Mouse (Mus musculus): ENCODE results near the gene Cdhr5. TPM values are rescaled to one million over a fixed set of nuclear protein-coding genes. Genes with fewer than 3 reads are reported as not detected.

Gene Cdhr5
- polyA plus RNA-seq, 1 experiment from 2014 or later: 0.53 TPM

DNA sequence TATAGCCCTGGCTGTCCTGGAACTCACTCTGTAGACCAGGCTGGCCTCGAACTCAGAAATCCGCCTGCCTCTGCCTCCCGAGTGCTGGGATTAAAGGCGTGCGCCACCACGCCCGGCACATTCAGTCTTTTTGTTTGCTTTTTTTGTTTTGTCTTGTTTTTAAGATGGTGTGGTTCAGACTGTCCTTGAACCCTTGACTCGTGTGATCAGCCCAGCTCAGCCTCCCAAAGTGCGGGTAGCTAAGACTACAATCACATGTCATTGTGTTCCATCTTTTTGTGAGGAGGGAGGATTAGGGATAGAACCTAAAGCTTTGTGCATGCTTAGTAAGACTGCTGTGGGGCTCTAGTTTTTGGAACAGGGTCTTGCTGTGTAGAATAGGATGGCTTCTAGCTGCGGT lies 45.0 kb downstream of the Cdhr5 start:
- no peaks in the 10 kb centered on the region for H3K9me3 ChIP-seq (ENCODE audit: control insufficient read depth, low read length)
- peaks cover 15% of the 10 kb centered on the region for H3K4me1 ChIP-seq (replicated peaks; ENCODE audit: control insufficient read depth, insufficient read depth, low read length)
- H3K9ac ChIP-seq (ENCODE audit: low read depth, low read length): no peak overlapping the region
- no peak for DNase-seq (ENCODE audit: low spot score)
- H3K27me3 ChIP-seq (replicated peaks; ENCODE audit: control insufficient read depth, insufficient read depth, low read length): no peaks in the 10 kb centered on the region
- H3K4me3 ChIP-seq (ENCODE audit: low read depth, low read length): no peak overlapping the region
- WGBS: 92% methylated on average over 9 of the region's 10 CpGs
- H3K4me2 ChIP-seq: no peak overlapping the region
- ATAC-seq (replicated peaks; ENCODE audit: low FRiP score): no peak
- H3K27ac ChIP-seq (ENCODE audit: low read depth, low read length): no peak overlapping the region; the same call in 1 of the 2 replicates
- peaks cover 36% of the 10 kb centered on the region for H3K36me3 ChIP-seq (ENCODE audit: control insufficient read depth, insufficient read depth, low read length)

DNA sequence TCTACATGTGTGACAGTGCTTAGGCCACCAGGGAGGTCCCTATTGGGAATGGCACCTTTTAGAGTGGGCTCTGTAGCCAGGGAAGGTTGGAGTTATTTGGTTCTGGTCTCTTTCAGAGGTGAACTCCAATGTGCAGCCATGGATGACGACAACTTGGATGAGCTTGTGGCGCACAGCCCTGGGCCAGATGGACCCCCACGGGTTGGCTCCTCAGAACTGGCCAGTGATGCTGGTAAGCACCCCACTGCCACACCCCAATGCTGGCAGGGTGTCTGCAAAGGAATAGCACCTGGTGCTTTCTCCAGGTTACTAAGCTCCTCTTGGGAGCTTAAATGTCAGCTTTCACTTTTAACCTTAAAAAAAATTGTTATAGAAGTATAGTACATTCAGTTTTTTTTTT lies 45.5 kb downstream of the Cdhr5 start:
- DNase-seq (ENCODE audit: low spot score): no peak
- peaks cover 36% of the 10 kb centered on the region for H3K36me3 ChIP-seq (ENCODE audit: control insufficient read depth, insufficient read depth, low read length)
- H3K4me1 ChIP-seq (replicated peaks; ENCODE audit: control insufficient read depth, insufficient read depth, low read length): peaks cover 15% of the 10 kb centered on the region
- H3K9me3 ChIP-seq (ENCODE audit: control insufficient read depth, low read length): no peaks in the 10 kb centered on the region
- H3K9ac ChIP-seq (ENCODE audit: low read depth, low read length): no peak overlapping the region
- H3K4me3 ChIP-seq (ENCODE audit: low read depth, low read length): no peak overlapping the region
- H3K27me3 ChIP-seq (replicated peaks; ENCODE audit: control insufficient read depth, insufficient read depth, low read length): no peaks in the 10 kb centered on the region
- peak overlapping the region; percentile 98 for H3K4me2 ChIP-seq
- 96% methylated on average over 3 of the region's 3 CpGs for WGBS
- ATAC-seq (replicated peaks; ENCODE audit: low FRiP score): no peak
- H3K27ac ChIP-seq (ENCODE audit: low read depth, low read length): no peak overlapping the region

DNA sequence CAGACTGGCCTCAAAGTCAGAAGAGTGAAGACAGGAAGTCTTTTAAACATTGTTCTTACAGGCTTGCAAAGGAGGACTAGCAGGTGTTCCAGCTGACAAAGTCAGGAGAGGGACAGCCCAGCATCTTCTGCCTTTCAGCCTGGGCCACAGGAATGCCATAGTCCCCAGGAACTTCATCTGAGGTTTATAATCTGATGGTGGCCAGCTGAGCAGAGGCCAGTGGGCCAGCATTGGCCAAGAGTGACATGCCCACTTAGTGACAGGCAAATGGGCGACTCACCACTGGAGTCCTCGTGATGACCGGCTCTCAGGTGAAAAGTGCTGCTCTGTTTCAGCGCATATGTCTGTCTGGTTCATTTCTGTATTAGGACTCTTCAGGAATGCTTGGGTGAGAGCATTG lies 46.0 kb downstream of the Cdhr5 start:
- Histone ChIP-seq H3K4me2 (peak overlapping the region; percentile 98), H3K4me3 (ENCODE audit: low read depth, low read length) (peak overlapping the region; percentile 98), H3K9me3 (ENCODE audit: control insufficient read depth, low read length) (no peaks in the 10 kb centered on the region), H3K4me1 (replicated peaks; ENCODE audit: control insufficient read depth, insufficient read depth, low read length) (peaks cover 15% of the 10 kb centered on the region), H3K27ac (ENCODE audit: low read depth, low read length) (no peak overlapping the region), H3K27me3 (replicated peaks; ENCODE audit: control insufficient read depth, insufficient read depth, low read length) (no peaks in the 10 kb centered on the region), H3K9ac (ENCODE audit: low read depth, low read length) (peak overlapping the region; percentile 99; the same call in 1 of the 2 replicates), H3K36me3 (ENCODE audit: control insufficient read depth, insufficient read depth, low read length) (peaks cover 35% of the 10 kb centered on the region)
- WGBS: 88% methylated on average over 4 of the region's 4 CpGs
- DNase-seq (ENCODE audit: low spot score): no peak
- ATAC-seq (replicated peaks; ENCODE audit: low FRiP score): no peak

DNA sequence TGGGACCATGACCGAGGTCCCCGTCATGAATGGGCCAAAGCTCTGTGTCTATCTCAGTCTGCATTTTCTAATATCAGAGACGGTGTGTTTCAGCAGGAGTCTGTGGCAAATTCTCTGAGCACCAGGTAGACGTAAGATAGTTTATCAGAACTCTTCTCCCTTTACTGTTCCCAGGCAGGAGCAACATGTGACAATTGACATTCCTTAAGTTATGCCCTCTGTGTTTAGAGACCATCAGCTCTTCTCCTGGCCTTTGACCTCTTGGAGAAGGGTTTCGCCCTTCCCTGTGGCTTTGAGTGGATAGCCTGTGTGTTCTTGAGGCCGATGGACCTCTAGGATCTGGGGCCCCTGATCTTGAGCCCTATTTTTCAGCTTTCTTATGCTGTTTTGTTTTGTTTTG lies 46.9 kb downstream of the Cdhr5 start:
- Histone ChIP-seq H3K9ac (ENCODE audit: low read depth, low read length) (peak overlapping the region; percentile 99), H3K27me3 (replicated peaks; ENCODE audit: control insufficient read depth, insufficient read depth, low read length) (no peaks in the 10 kb centered on the region), H3K27ac (ENCODE audit: low read depth, low read length) (no peak overlapping the region), H3K4me2 (peak overlapping the region; percentile 98), H3K9me3 (ENCODE audit: control insufficient read depth, low read length) (no peaks in the 10 kb centered on the region), H3K4me1 (replicated peaks; ENCODE audit: control insufficient read depth, insufficient read depth, low read length) (peaks cover 15% of the 10 kb centered on the region), H3K4me3 (ENCODE audit: low read depth, low read length) (peak overlapping the region; percentile 98), H3K36me3 (ENCODE audit: control insufficient read depth, insufficient read depth, low read length) (peaks cover 28% of the 10 kb centered on the region)
- DNase-seq (ENCODE audit: low spot score) (no peak), ATAC-seq (replicated peaks; ENCODE audit: low FRiP score) (no peak)
- WGBS: 47% methylated on average over 6 of the region's 6 CpGs

DNA sequence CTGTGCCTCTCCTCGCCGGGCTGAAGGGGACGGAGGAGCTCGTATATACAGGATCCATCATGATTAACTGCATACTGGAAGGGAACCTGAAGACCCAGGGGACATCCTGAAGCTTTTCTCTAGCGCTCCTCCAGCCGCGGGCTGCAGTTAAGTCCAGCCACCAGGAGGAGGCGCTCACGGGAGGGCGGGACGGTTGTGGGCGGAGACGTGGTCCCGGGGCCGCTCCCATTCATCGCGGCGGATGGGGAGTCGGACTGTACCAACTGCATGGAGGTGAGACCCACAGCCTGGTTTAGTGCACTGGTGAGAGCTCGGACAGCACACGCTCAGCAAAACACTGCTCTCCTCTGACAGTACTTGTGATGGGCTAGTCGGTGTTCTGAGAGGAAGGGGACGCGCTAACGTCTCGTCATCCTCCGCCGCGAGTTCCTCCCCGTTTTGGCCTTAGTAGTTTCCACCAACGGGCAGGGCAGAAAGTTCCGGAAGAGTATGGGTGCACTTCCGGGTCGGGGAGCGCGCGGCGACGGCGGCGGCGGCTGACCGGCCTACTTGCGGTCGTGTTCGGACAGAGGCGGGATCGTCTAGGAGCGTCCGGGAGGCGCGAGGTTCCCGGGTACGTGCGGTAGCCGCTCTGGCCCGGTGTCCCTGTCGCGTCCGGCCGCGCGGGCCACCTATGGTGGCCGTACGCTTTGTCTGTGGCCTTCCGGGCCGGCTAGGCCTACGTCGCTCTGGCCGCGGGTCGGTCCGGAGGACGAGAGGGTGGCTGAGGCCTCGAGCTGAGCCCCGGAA lies 48.1 kb downstream of the Cdhr5 start, which contains the start of gene Phrf1:
TSS of gene Phrf1 (plus strand) at position 506 of the 789 bp plus-strand sequence.
- under 1% methylated on average over 76 of the region's 76 CpGs for WGBS
- H3K9ac ChIP-seq (ENCODE audit: low read depth, low read length): peak within 1 kb of the TSS; percentile 99
- ATAC-seq (replicated peaks; ENCODE audit: low FRiP score): peak; percentile 90
- DNase-seq (ENCODE audit: low spot score): peak; percentile 93
- H3K27ac ChIP-seq (ENCODE audit: low read depth, low read length): peak within 1 kb of the TSS; percentile 87
- peaks cover 20% of the 10 kb centered on the region for H3K36me3 ChIP-seq (ENCODE audit: control insufficient read depth, insufficient read depth, low read length)
- H3K27me3 ChIP-seq (replicated peaks; ENCODE audit: control insufficient read depth, insufficient read depth, low read length): no peaks in the 10 kb centered on the region
- H3K9me3 ChIP-seq (ENCODE audit: control insufficient read depth, low read length): no peaks in the 10 kb centered on the region
- peaks cover 15% of the 10 kb centered on the region for H3K4me1 ChIP-seq (replicated peaks; ENCODE audit: control insufficient read depth, insufficient read depth, low read length)
- H3K4me3 ChIP-seq (ENCODE audit: low read depth, low read length): peak within 1 kb of the TSS; percentile 98
- H3K4me2 ChIP-seq: peak within 1 kb of the TSS; percentile 98

DNA sequence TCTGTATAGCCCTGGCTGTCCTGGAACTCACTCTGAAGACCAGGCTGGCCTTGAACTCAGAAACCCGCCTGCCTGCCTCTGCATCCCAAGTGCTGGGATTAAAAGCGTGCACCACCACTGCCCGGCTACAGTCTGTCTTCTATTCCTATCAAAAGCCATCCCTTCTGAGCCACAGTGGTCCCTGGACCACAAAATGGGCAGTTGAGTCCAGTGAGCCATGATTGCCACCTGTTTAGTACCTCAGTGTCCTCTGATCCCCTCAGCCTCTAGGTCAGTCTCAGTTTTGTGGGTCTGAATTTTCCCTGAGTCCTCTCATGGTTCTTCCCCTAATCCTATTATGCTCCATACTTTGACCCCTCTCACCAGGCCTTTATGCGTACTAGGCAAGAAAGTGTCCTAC lies 48.8 kb downstream of the Cdhr5 start:
- Histone ChIP-seq H3K9ac (ENCODE audit: low read depth, low read length) (no peak overlapping the region), H3K4me1 (replicated peaks; ENCODE audit: control insufficient read depth, insufficient read depth, low read length) (peaks cover 15% of the 10 kb centered on the region), H3K9me3 (ENCODE audit: control insufficient read depth, low read length) (no peaks in the 10 kb centered on the region), H3K4me3 (ENCODE audit: low read depth, low read length) (peak overlapping the region; percentile 98), H3K4me2 (peak overlapping the region; percentile 98), H3K27me3 (replicated peaks; ENCODE audit: control insufficient read depth, insufficient read depth, low read length) (no peaks in the 10 kb centered on the region), H3K36me3 (ENCODE audit: control insufficient read depth, insufficient read depth, low read length) (peaks cover 13% of the 10 kb centered on the region), H3K27ac (ENCODE audit: low read depth, low read length) (no peak overlapping the region)
- DNase-seq (ENCODE audit: low spot score) (no peak), ATAC-seq (replicated peaks; ENCODE audit: low FRiP score) (peak; percentile 6; the same call in 1 of the 2 replicates)
- 79% methylated on average over 4 of the region's 4 CpGs for WGBS

DNA sequence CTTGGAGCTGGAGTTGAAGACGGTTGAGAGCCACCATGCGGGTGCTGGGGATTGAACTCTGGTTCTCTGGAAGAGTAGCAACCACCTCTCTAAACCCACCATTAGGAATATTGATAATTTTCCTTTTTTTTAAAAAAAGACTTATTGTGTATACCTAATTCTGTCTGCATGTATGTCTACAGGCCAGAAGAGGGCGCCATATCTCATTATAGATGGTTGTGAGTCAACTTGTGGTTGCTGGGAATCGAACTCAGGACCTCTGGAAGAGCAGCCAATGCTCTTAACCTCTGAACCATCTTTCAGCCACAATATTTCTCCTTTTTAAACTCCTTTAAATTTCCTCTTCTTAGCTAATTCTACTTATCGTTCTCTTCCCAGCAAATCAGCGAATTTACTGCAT lies 50.1 kb downstream of the Cdhr5 start:
- no peak overlapping the region for H3K27ac ChIP-seq (ENCODE audit: low read depth, low read length)
- H3K4me3 ChIP-seq (ENCODE audit: low read depth, low read length): no peak overlapping the region
- no peak for ATAC-seq (replicated peaks; ENCODE audit: low FRiP score)
- H3K4me2 ChIP-seq: no peak overlapping the region
- H3K27me3 ChIP-seq (replicated peaks; ENCODE audit: control insufficient read depth, insufficient read depth, low read length): no peaks in the 10 kb centered on the region
- H3K9ac ChIP-seq (ENCODE audit: low read depth, low read length): no peak overlapping the region
- no peaks in the 10 kb centered on the region for H3K9me3 ChIP-seq (ENCODE audit: control insufficient read depth, low read length)
- peaks cover 23% of the 10 kb centered on the region for H3K4me1 ChIP-seq (replicated peaks; ENCODE audit: control insufficient read depth, insufficient read depth, low read length)
- H3K36me3 ChIP-seq (ENCODE audit: control insufficient read depth, insufficient read depth, low read length): peaks cover under 1% of the 10 kb centered on the region; the same call in 1 of the 2 replicates
- WGBS: 79% methylated on average over 6 of the region's 6 CpGs
- DNase-seq (ENCODE audit: low spot score): no peak

DNA sequence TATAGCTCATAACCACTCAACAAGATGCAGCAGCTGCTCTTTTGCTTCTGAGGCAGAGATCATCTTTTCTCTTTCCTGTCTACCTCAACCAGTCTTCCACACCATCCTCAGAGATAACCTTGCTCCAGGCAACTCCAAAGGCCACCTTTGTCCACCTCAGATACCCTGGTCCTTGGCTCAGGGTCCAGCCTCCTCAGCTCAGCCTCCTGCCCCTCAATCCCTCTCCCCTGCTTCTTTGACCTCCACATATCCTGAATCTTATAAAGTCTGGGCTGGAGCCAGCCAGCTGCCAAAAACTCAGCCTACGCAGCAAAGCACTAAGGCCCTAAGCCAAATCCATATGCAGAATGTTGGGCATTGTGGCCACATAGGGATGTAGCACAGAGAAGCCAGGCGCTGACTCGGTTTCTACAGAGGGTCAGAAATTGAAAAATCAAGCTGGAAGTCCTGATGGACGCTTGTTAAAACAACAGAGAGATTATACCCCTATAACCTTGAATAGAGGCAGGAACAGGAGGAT lies 53.8 kb downstream of the Cdhr5 start:
- 88% methylated on average over 4 of the region's 4 CpGs for WGBS
- Histone ChIP-seq H3K27ac (ENCODE audit: low read depth, low read length) (peak overlapping the region; percentile 89), H3K36me3 (ENCODE audit: control insufficient read depth, insufficient read depth, low read length) (peaks cover 10% of the 10 kb centered on the region; the same call in 1 of the 2 replicates), H3K27me3 (replicated peaks; ENCODE audit: control insufficient read depth, insufficient read depth, low read length) (no peaks in the 10 kb centered on the region), H3K4me2 (peak overlapping the region; percentile 97), H3K9me3 (ENCODE audit: control insufficient read depth, low read length) (no peaks in the 10 kb centered on the region), H3K9ac (ENCODE audit: low read depth, low read length) (no peak overlapping the region), H3K4me1 (replicated peaks; ENCODE audit: control insufficient read depth, insufficient read depth, low read length) (peaks cover 30% of the 10 kb centered on the region), H3K4me3 (ENCODE audit: low read depth, low read length) (no peak overlapping the region)
- no peak for DNase-seq (ENCODE audit: low spot score)
- ATAC-seq (replicated peaks; ENCODE audit: low FRiP score): no peak

DNA sequence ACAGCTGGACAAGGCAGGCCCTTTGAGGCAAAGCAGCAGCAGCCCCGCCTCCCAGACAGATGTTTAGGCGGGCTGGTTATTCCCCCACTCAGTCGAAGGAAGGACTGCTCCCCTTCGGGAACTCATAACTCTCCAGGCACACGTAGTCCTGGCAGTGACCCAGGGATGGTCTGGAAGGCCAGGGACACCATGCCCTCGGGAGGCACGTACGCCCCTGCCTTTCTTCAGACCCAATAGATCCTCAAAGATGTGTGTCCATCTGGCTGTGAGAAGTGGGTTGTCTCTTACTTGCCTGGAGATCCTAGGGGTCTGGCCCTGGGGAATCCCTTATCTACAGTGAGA lies 54.5 kb downstream of the Cdhr5 start:
- no peaks in the 10 kb centered on the region for H3K27me3 ChIP-seq (replicated peaks; ENCODE audit: control insufficient read depth, insufficient read depth, low read length)
- peak overlapping the region; percentile 97 for H3K4me2 ChIP-seq
- H3K4me1 ChIP-seq (replicated peaks; ENCODE audit: control insufficient read depth, insufficient read depth, low read length): peaks cover 35% of the 10 kb centered on the region
- peak overlapping the region; percentile 89 for H3K27ac ChIP-seq (ENCODE audit: low read depth, low read length)
- no peak for DNase-seq (ENCODE audit: low spot score)
- peak overlapping the region; percentile 72 for H3K9ac ChIP-seq (ENCODE audit: low read depth, low read length)
- H3K4me3 ChIP-seq (ENCODE audit: low read depth, low read length): peak overlapping the region; percentile 79
- H3K9me3 ChIP-seq (ENCODE audit: control insufficient read depth, low read length): no peaks in the 10 kb centered on the region
- peaks cover 11% of the 10 kb centered on the region; the same call in 1 of the 2 replicates for H3K36me3 ChIP-seq (ENCODE audit: control insufficient read depth, insufficient read depth, low read length)
- 15% methylated on average over 8 of the region's 8 CpGs for WGBS
- peak; percentile 8; the same call in 1 of the 2 replicates for ATAC-seq (replicated peaks; ENCODE audit: low FRiP score)

Data from liver, embryonic 11.5 days (tissue).